Mouse (Mus musculus) brain, adult 2 months (tissue): ENCODE measurements around the gene Ncbp1.
A peak's percentile ranks its signal among the peaks of the same experiment; 100 is the strongest.

ENCODE experiments used
- DNase-seq: peaks from one replicate; pipeline ENCODE4 v3.0.0; 2011; ENCODE audit warnings: low read depth, low spot score

Gene Ncbp1

DNA sequence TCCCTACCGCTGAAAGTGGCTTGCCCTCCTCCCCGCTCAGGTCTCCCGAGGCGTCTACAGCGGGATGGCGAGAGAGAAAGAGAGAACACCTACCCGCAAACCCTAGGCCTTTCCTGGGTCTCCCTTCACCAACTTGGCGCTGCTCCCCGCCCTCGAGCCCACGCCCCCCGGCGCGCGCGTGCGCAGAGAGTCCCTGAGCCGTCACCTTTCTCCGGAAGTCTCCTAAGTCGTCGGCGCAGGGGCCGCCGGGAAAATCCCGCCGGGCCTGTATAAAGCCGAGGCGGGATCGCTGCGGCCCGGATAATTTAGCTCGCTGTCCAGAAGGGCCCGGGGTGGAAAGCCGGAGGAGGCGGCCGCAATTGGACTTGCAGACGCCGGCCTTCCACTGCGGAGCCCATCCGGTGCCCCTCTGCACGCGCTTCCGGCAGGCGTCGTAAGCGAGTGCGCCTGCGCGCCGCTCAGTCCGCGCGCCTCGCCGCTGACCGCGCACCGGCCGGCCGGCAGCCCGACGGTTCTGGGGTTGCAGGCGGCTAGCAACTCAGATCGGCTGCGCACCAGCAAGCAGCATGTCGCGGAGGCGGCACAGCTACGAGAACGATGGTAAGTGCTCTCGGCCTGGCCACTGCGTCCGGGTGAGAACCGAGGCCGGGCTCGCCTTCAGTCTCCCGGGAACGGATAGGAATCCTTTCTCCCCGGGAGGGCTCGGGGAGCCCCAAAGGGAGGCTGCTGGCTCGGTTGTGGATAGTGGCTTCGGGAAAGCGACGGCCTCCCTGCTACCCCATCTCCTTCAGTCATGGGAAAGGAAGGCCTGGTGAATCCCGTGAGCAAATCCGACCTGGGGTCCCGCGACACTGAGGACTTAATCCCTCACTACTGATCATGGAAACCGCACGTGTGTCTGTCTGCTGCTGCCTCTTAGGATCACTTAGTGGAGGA lies at the start of gene Ncbp1, which contains the start of gene Tstd2:
Ncbp1 (plus strand) TSS at position 327 of the 936 bp plus-strand sequence.
Tstd2 (minus strand) TSS at position 408 of the 936 bp plus-strand sequence.
- DNase-seq = peak; percentile 94

GRCm38 (mm10) chr4:46089524-46090125 lies 48.8 kb upstream of the Ncbp1 start:
- DNase-seq = peak; percentile 71

GRCm38 (mm10) chr4:46092429-46093076 lies 45.9 kb upstream of the Ncbp1 start:
- peak; percentile 95 for DNase-seq

DNA sequence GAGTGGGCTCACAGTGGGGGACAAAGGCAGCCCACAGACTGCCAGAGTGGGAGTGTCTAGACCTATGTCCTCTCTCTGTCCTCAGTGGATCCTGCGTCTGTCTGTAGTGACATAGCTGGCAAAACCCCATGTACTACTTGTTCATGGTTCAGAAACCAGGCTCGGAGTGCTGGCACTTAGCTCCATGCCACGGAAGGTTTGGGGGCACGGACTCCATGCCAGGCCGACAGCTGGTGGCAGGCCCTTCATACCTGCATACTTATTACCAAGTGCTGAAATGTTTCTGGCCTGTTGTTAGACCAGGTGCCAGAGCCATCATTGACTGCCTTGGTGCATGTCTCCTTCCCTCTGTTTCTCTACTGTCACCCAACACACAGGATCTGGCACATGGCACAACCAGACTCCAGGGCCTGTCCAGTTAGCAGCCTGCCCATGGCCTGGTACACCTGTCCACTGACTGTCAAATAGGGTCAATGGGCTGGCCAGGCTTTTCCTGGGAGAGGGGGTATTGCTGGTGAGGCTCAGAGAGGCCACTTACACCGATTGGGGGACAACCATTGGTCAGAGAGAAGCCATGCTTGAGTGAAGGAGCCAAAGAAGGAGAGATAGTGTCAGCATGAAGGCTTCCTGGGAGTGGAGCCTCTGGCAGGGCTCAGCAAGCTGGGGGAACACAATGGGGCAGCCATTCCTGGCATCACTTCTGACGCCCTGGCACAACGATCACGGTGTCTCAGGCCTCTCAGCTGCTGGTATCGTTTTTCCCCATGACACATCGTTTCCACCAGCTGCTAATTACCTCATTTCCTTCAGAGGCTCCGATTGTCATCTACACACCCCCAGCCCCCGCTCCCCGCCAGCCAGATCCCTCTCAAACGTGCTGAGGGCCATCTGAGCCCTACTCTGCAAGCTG lies 43.2 kb upstream of the Ncbp1 start:
- DNase-seq = peak; percentile 95

DNA sequence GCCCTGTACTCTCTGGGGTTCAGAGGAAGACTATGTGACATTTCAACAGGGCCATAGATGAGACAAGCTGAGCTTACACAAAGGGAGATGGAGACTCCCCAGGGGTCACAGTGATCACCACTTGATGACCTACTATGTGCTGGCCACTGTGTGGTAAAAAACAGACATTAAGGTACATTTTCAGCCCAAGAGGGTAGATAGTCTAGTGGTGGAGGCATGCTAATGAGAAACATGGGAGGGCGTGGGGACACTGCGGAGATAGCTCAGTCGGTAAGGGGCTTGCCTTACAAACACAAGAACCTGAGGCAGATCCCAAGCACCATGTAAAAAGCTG lies 42.6 kb upstream of the Ncbp1 start:
- DNase-seq = no peak

DNA sequence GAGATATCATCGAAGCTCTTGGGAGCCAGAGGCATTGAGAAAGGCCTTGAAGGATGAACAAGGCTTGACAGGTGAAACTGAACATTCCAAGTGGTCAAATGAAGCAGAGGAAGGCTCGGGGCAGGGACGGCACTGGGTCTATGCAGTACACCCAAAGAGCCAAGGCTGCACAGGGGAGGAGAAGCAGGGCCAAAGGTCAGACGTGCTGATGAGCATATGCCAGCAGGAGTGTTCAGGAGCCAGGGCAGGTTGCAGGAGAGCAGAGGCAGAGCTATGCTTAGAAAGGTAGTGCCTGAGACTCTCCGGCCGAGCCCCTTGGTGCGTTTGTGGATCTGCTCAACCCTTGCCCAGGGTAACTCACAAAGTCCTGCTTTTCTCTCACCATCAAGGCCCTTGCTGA lies 41.9 kb upstream of the Ncbp1 start:
- no peak for DNase-seq

- DNase-seq = no peak
Observed at GRCm38 (mm10) chr4:46097591-46097990, 40.8 kb upstream of the Ncbp1 start.

GRCm38 (mm10) chr4:46099132-46099531 lies 39.3 kb upstream of the Ncbp1 start:
- peak; percentile 59 for DNase-seq

DNA sequence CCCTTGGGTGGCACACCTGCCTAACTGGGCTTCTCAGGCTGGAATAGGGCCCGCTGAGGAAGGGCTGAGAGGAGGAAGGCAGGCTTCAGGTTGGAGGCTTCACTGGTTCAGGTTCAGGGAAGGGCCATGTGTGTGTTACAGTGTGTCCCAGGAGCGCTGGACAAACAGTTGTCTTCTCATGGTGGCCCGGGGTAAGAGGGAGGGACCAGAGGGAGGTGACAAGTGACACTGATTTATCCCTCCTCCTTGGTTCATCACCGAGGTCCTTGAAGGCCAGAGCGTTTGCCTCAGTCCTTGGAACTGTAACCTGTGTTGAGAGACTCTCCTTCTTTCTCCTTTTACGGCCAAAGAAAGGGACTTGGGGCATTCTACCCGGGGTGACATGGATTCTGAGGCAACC lies 37.9 kb upstream of the Ncbp1 start:
- no peak for DNase-seq

GRCm38 (mm10) chr4:46101211-46101711 lies 37.2 kb upstream of the Ncbp1 start:
- DNase-seq = no peak

DNA sequence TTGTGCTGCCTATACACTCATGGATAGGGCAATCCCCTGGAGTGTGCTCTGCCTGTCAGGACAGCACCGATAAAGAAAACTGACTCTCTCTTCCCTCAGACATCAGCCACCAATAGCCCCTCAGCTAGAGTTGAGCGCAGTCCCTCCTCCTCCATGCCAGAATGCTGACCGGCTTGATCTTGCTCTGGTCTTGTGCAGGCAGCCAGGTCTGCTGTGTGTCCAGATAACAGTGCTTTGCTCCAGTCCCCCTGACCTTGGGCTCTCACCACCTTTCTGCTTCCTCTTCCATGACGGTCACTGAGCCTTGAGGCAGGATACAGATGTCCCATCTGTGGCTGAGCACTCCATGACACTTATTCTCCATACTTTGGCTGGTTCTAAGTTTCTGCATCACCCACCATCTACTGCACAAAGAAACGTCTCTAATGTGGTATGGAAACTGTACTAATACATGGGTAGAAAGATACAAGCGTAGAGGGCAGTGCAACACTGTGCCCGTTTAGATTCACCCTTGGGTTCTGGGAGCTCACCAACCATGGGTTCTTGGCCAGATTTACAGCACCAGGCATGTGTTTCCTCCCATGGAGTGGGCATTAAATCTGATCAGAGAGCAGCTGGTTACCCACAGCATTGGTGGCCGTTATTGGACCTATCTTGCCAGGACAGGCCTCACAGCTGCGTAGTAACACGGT lies 36.2 kb upstream of the Ncbp1 start:
- no peak for DNase-seq

GRCm38 (mm10) chr4:46110084-46110483 lies 28.3 kb upstream of the Ncbp1 start:
- DNase-seq = no peak

GRCm38 (mm10) chr4:46111361-46111760 lies 27.1 kb upstream of the Ncbp1 start:
- peak; percentile 81 for DNase-seq

DNA sequence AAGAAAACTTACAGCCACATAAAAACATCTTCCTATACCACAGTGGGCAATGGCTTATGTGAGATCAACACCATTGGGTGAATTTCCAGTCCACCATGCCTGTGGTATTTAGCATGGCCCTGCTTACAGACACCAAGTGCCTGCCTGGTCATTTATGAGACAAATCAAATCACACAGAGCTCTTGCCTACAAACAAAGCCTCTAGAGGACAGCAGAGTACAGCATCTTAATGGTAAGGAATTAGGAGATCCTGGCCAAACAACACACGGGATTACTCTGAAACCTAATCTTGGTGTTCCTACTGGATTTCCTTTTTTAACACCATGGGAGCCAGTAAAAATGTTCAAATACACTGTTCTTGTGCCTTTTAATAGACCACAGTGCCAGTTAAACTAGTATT lies 23.1 kb upstream of the Ncbp1 start:
- DNase-seq = peak; percentile 43

DNA sequence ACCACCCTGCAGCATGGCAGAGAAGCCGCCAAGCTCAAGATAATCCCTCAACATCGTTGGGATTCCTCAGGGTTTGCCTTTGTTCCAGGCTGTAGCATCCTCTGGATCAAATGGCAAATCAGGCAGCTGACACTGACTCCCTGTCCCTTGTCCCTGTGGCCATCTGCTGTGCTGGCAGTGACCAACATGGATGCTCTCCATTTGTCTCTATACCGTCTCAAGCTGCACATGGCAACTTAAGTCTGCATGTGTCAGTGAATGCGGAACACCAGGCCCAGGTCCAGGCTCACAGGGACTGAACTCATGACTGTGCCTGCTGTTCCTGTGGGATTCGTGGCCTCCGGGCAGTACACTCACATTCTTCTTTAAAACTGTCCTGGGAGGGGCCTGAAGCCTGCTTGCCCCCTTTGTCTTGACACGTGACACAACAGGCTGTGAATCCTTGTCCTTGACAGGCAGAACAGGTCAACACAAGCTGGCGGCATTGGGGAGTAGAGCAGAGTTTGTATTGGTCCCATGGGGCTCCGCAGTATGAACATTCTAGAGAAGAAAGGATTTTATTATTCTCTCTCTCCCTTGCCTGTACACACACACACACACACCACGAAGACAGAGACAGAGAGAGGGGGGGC lies 21.8 kb upstream of the Ncbp1 start:
- DNase-seq = peak; percentile 95

DNA sequence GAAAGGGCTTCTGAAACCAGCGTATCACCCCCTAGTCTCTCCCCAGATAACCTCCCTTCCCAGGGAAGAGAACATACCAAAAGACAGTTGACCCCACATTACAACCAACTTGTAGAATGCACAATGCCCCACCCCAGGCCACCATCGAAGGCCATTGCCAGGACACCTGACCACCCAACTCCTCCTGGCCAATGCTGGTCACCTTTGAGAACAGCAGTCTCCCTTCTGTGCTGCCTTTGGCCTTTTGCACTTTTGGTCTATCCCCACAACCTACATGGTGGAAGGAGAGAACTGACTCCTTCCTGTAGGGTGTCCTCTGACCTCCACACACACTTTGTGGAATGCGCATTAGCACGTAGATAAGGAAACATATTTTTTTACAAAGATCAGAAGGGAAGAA lies 20.9 kb upstream of the Ncbp1 start:
- no peak for DNase-seq

DNA sequence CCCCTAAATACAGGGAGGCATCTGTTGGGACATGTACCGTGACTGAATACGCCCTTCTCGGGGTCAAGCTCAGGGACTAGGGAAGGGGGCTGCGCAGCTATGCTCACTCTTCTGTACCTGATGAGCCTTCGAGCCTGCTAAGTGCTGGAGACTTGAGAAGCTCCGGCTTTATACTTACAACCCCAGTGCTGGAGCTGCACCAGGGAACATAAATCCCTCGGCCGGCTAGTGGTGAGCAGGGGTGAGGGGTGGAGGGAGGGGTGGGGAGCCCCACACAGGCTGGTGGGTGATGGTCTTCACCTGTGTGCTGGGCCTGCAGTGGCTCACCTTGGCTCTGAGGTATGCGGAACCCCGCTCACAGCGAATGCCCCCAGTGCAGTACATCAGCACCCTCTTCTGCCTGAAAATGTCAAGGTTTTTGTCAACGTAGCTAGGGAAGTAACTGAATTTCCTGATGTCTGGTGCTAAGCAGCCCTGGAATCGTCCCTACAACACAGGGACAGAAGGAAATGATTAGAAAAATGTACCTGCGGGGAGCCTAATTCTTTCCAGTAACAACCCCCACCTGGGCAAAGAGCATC lies 18.8 kb upstream of the Ncbp1 start:
- DNase-seq = peak; percentile 29

DNA sequence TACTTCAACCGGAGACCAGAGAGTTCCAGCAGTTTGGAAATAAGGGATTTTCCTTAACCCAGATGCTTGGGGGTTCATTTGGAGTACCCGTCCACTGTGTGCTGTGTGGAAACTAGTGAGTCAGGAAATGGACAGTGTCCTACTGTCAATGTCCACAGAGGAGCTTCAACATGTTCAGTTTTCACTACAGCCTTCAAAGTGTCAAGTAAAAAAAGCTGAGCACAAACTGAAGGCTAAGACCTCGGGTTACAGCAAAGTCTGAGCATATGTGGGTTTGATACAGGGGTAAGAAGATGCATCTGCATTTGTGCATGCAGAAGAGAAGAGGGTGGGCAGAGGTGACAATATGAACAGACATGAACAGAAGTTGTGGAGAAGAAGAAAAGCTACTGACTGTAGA lies 17.6 kb upstream of the Ncbp1 start:
- DNase-seq = no peak

DNA sequence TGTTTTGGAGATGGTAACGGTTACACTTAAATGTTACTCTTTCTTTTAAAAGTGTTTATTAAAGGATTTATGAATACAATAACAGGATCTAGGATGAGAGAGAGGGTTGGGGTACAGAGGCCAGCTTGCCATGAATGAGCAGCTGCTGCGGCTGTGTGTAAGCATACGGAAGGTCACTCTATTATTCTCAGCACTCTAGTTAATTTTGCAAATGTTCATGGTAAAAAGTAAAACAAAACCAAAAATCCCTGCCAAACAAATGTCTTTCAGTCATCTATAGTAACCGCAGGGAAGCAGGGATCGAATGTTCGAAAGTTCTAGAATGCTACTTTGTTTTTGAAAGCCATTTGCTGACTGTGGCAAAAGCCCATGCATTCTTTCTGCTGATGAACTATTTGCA lies 15.1 kb upstream of the Ncbp1 start:
- no peak for DNase-seq

DNA sequence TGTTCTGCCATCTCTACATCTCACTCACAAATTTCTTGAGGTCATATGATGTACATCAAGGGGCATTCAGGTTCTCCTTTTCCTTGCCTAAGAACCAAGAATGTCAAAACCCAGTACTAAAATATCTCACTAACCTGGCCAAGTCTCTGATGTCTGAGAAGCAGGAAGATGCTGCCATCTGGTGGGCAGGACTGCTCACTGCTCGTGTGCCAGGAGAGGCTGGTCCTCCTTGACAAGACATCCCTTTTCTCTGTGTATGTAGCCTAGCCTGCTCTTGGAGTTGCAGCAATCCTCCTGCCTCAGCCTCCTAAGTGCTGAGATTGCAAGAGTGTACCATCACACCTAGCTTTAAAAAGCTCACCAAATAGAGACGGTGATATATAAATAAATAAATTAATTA lies 11.9 kb upstream of the Ncbp1 start:
- peak; percentile 95 for DNase-seq
